Mouse (Mus musculus): Measurements from ENCODE around the gene Nudt2.

- TF ChIP-seq POLR2A (IDR thresholded peaks at IDR 0.05; ENCODE audit: insufficient read depth, low read depth, low read length) (no peak), CTCF (IDR thresholded peaks at IDR 0.05) (no peak)
Observed at GRCm38 (mm10) chr4:41499619-41500018, 34.7 kb downstream of the Nudt2 start.
